13 mouse cellular contexts compared by ENCODE assay signal in genomic region chr7:65802806-65803205, GRCm38 (mm10). TPM values are rescaled to one million over a fixed set of nuclear protein-coding genes. Genes with fewer than 3 reads are reported as not detected.
DNase-seq lines count a peak whose midpoint lies in the region; ATAC-seq lines count a peak whose summit lies in the region.
"Had no signal": no experiment of that assay in that cellular context is flagged by ENCODE, and none has a peak within 500 bp of the region (broad histone marks: within the 10 kb centered on the region; RNA-seq: fewer than 3 reads in every experiment).

No protein-coding gene starts in this region.

- 0 out of 2 replicates have a peak overlapping the region, but pooled peaks have one; percentile 1 for H3K27ac ChIP-seq in intestine, embryonic 14.5 days (ENCODE audit: low read depth)
- 0 out of 2 replicates have a peak overlapping the region, but pooled peaks have one; percentile 10 for H3K27ac ChIP-seq in lung, embryonic 15.5 days
- H3K27ac ChIP-seq in stomach, embryonic 15.5 days, result peak overlapping the region; percentile 73; the same call in 1 of the 2 replicates
- no peak overlapping the region for H3K27ac ChIP-seq in forebrain, embryonic 15.5 days (replicated peaks)
- H3K27ac ChIP-seq: forebrain, embryonic 12.5 days; hindbrain, postnatal 0 days; midbrain, embryonic 13.5 days; neural tube, embryonic 15.5 days had no signal

- peaks cover 15% of the 10 kb centered on the region for H3K4me1 ChIP-seq in intestine, embryonic 14.5 days (replicated peaks; ENCODE audit: control insufficient read depth, insufficient read depth, low read length)
- H3K4me1 ChIP-seq in lung, embryonic 15.5 days, result peaks cover 12% of the 10 kb centered on the region
- peaks cover 14% of the 10 kb centered on the region for H3K4me1 ChIP-seq in stomach, embryonic 15.5 days
- H3K4me1 ChIP-seq in forebrain, embryonic 15.5 days, result no peaks in the 10 kb centered on the region
- H3K4me1 ChIP-seq: midbrain, embryonic 13.5 days; neural tube, embryonic 15.5 days had no signal

- intact Hi-C loops in heart, postnatal 25 days (cut with DNase I), result no loop called here

- no peak overlapping the region for H3K9ac ChIP-seq in intestine, embryonic 14.5 days (ENCODE audit: low read length)
- H3K9ac ChIP-seq in lung, embryonic 15.5 days, result no peak overlapping the region
- H3K9ac ChIP-seq in stomach, embryonic 15.5 days, result no peak overlapping the region
- H3K9ac ChIP-seq in forebrain, embryonic 15.5 days (replicated peaks), result no peak overlapping the region
- H3K9ac ChIP-seq: forebrain, embryonic 12.5 days; midbrain, embryonic 13.5 days; neural tube, embryonic 15.5 days had no signal

- WGBS in intestine, embryonic 14.5 days, result 83% methylated on average over 8 of the region's 8 CpGs
- 71% methylated on average over 8 of the region's 8 CpGs for WGBS in lung, embryonic 15.5 days
- 67% methylated on average over 8 of the region's 8 CpGs for WGBS in stomach, embryonic 15.5 days
- WGBS in forebrain, embryonic 15.5 days, result 91% methylated on average over 8 of the region's 8 CpGs

- ATAC-seq in intestine, embryonic 14.5 days (replicated peaks; ENCODE audit: low FRiP score, low TSS enrichment, low read depth), result no peak
- 0 out of 2 replicates have a peak, but pooled peaks have one; percentile 29 for ATAC-seq in lung, embryonic 15.5 days (ENCODE audit: borderline replicate concordance, extremely low read depth, low FRiP score, low TSS enrichment)
- ATAC-seq in stomach, embryonic 15.5 days (ENCODE audit: insufficient read depth, low FRiP score, low read depth), result no peak; the same call in 1 of the 2 replicates
- no peak for ATAC-seq in forebrain, embryonic 15.5 days (replicated peaks)
- ATAC-seq: hindbrain, postnatal 0 days; midbrain, embryonic 13.5 days had no signal

- no peaks in the 10 kb centered on the region for H3K36me3 ChIP-seq in intestine, embryonic 14.5 days (ENCODE audit: control insufficient read depth, insufficient read depth, low read length)
- no peaks in the 10 kb centered on the region for H3K36me3 ChIP-seq in lung, embryonic 15.5 days
- no peaks in the 10 kb centered on the region for H3K36me3 ChIP-seq in stomach, embryonic 15.5 days
- no peaks in the 10 kb centered on the region for H3K36me3 ChIP-seq in forebrain, embryonic 15.5 days
- H3K36me3 ChIP-seq: forebrain, embryonic 12.5 days; midbrain, embryonic 13.5 days; neural tube, embryonic 15.5 days had no signal

- H3K9me3 ChIP-seq in intestine, embryonic 14.5 days (ENCODE audit: control insufficient read depth, low read length), result no peaks in the 10 kb centered on the region
- no peaks in the 10 kb centered on the region for H3K9me3 ChIP-seq in lung, embryonic 15.5 days
- H3K9me3 ChIP-seq in stomach, embryonic 15.5 days, result no peaks in the 10 kb centered on the region
- no peaks in the 10 kb centered on the region for H3K9me3 ChIP-seq in forebrain, embryonic 15.5 days
- H3K9me3 ChIP-seq: forebrain, embryonic 12.5 days; midbrain, embryonic 13.5 days; neural tube, embryonic 15.5 days had no signal

- H3K4me3 ChIP-seq in intestine, embryonic 14.5 days (ENCODE audit: low read depth, low read length), result no peak overlapping the region
- H3K4me3 ChIP-seq in lung, embryonic 15.5 days, result no peak overlapping the region
- H3K4me3 ChIP-seq in stomach, embryonic 15.5 days (replicated peaks), result no peak overlapping the region
- H3K4me3 ChIP-seq in forebrain, embryonic 15.5 days, result no peak overlapping the region
- H3K4me3 ChIP-seq: forebrain, embryonic 12.5 days; midbrain, embryonic 13.5 days; neural tube, embryonic 15.5 days had no signal

- DNase-seq in heart, adult 18-20 months, result peak; percentile 6 to 16
- DNase-seq in heart, postnatal 25 days (ENCODE audit: low spot score), result no peak
- no peak for DNase-seq in intestine, embryonic 14.5 days (ENCODE audit: low spot score)
- DNase-seq in retina, postnatal 1 day, result no peak
- DNase-seq in kidney, postnatal 4 days, result no peak
- DNase-seq: thymus, postnatal 36 days had no signal

- H3K27me3 ChIP-seq in intestine, embryonic 14.5 days (replicated peaks; ENCODE audit: control insufficient read depth, insufficient read depth, low read length), result no peaks in the 10 kb centered on the region
- H3K27me3 ChIP-seq in lung, embryonic 15.5 days, result no peaks in the 10 kb centered on the region
- no peaks in the 10 kb centered on the region for H3K27me3 ChIP-seq in stomach, embryonic 15.5 days (replicated peaks)
- no peaks in the 10 kb centered on the region for H3K27me3 ChIP-seq in forebrain, embryonic 15.5 days
- H3K27me3 ChIP-seq: forebrain, embryonic 12.5 days; midbrain, embryonic 13.5 days; neural tube, embryonic 15.5 days had no signal

- H3K4me2 ChIP-seq in intestine, embryonic 14.5 days (ENCODE audit: low read length), result no peak overlapping the region
- H3K4me2 ChIP-seq in lung, embryonic 15.5 days, result no peak overlapping the region
- H3K4me2 ChIP-seq in stomach, embryonic 15.5 days, result no peak overlapping the region
- H3K4me2 ChIP-seq in forebrain, embryonic 15.5 days (replicated peaks), result no peak overlapping the region
- H3K4me2 ChIP-seq: forebrain, embryonic 12.5 days; midbrain, embryonic 13.5 days; neural tube, embryonic 15.5 days had no signal

RNA-seq across cellular contexts. Expression of gene Pcsk6, which starts 58.7 kb away (rescaled TPM):
- 10 to 100 TPM; 34.8 to 36.9 TPM for total RNA-seq in heart, adult 18-20 months (2021)
- total RNA-seq in heart, postnatal 25 days (2021), result 10 to 100 TPM; 45.7 to 56.1 TPM
- 3.4 and 3.5 TPM in 2 replicates for polyA plus RNA-seq in intestine, embryonic 14.5 days (2014; fragmentation: Nextera tagmentation; extraction: Ambion mirVana)
- 7.6 and 9.2 TPM in 2 replicates for polyA plus RNA-seq in lung, embryonic 15.5 days (2015; fragmentation: Nextera tagmentation; extraction: Ambion mirVana)
- 4.8 TPM in 2 replicates for polyA plus RNA-seq in stomach, embryonic 15.5 days (2015; fragmentation: Nextera tagmentation; extraction: Ambion mirVana)
- 0.71 and 1.0 TPM in 2 replicates for polyA plus RNA-seq in forebrain, embryonic 15.5 days (2015; fragmentation: Nextera tagmentation; extraction: Ambion mirVana)

Comparison
In these comparisons a context has a peak if more than half of its experiments do, and no peak if none do; other contexts are left out.
1. DNase-seq: peak in heart, adult 18-20 months (2 of 2); none in heart, postnatal 25 days (single experiment), intestine, embryonic 14.5 days (single experiment), retina, postnatal 1 day (single experiment) and kidney, postnatal 4 days (0 of 2).